Mouse (Mus musculus) left cerebral cortex, postnatal 4 days (tissue): ENCODE measurements around the gene Ppp1r9a. TPM values are rescaled to one million over a fixed set of nuclear protein-coding genes. Genes with fewer than 3 reads are reported as not detected.
A peak's percentile ranks its signal among the peaks of the same experiment; 100 is the strongest.

ENCODE experiments used
- DNase-seq: peaks from one replicate; pipeline ENCODE4 v3.0.0-alpha.2; 2022
- intact Hi-C: fragments of 180-260 bp; cut with DNase I; formaldehyde crosslinking; loops from one replicate; pipeline ENCODE4 v1.15.1; 2025
- total RNA-seq, 2 experiments: library from RNA; stranded (reverse); gene quantifications; 2 replicates each; pipeline ENCODE4 v1.2.3; 2021

Gene Ppp1r9a
- total RNA-seq, 2 experiments from 2014 or later, result 107 to 110 TPM

DNA sequence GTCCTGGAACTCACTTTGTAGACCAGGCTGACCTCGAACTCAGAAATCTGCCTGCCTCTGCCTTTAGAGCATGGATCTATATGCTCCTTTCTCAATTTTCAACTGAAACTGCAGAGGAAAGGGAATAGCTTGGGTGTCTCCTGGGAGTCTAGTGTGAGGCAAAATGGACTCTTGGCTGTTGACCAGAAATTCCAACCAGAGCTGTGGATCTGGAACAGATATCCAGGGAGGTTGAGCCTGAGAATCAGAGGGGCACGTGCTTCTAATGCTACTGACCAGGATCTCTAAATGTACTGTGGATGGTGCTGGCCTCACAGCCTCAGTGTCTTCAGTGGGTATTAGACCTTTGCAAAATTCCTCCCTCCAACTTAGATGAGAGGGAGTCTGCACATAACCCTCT lies 247.2 kb downstream of the Ppp1r9a start:
- intact Hi-C loops, result no loop called here

DNA sequence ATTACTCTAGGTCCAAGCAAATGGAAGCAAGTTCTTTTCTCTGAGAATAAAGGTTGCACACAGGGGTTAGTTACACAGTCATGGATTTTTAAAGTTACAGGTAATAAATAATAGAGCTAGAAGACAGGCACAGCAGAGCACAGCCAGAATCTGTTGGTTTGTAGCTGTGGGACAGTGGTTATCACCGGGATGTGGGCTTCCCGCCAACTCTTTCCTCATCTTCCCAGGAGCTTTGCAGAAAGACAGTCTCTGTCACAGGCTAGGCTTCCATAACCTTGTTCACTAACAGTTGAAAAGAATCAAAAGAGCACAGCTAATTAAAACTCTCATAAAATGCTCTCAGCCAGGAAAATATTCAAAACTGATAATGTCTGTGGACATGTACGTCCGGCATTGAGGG lies 248.5 kb downstream of the Ppp1r9a start:
- intact Hi-C loops, result no loop called here
- no peak for DNase-seq

More for the DNA sequence above, 247.2 kb downstream of the Ppp1r9a start:
- DNase-seq, result no peak

GRCm38 (mm10) chr6:5152185-5152584 lies 249.5 kb downstream of the Ppp1r9a start:
- intact Hi-C loops, result no loop called here
- no peak for DNase-seq

DNA sequence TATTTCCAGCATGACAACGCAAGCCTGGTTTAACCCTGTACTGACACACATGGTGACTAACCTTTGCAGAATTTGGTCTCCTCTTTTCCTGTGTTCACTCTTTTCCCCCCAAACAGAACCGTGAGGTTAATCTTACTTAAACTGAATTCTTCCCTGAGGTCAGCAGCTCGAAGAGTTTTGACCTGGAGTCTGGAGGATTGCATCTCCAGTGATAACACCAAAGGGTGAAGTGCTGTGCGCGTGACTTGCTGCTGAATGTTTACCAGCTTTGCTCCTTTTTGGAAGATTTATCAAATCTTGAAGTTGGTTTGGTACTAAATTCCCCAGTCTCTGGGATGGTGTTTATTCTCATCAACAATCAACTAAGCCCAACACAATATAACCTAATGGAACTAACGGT lies 252.1 kb downstream of the Ppp1r9a start:
- no peak for DNase-seq
- intact Hi-C loops, result no loop called here

- no peak for DNase-seq
- intact Hi-C loops, result no loop called here
Measured at GRCm38 (mm10) chr6:5155313-5155927, 252.7 kb downstream of the Ppp1r9a start.

DNA sequence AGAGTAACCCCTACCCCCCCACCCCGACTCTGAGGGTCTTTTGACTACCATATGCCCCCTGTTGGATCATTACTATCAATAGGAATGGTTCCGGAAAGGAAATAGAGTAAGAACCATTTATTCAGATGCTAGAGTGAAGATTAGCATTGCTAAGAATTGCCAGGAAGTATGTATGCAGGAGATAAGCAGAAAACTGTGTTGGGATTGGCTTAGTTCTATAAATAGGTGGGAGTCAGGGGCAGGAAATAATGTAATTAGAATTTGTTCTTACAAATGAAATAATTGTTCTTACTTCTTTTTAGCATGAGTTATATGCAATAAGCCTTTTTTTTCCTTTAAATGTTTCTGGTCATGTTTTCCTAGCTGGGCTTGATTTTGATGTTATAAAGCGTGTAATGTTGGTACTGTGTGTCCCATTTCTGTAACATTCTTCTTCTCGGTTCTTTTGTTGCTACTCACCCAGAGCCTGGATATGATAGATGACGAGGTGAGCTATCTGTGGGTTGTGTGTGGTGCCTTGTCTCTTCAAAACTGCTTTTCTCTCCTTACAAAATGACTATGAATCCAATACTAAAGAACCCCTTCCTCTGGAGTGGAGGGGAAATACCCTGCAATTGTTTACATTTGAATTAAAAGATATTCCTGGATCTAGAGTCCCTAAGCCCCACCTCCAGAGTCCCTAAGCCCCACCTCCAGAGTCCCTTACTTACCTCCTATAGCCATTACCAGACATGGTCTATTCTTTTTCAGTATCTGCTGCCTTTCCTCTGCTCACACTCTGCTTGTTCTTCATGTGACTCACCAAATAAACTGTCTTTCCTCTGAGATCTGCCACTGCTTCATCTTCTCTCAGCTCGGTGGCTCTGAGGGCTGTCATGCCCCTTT lies 254.1 kb downstream of the Ppp1r9a start:
- intact Hi-C loops, result no loop called here
- no peak for DNase-seq

DNA sequence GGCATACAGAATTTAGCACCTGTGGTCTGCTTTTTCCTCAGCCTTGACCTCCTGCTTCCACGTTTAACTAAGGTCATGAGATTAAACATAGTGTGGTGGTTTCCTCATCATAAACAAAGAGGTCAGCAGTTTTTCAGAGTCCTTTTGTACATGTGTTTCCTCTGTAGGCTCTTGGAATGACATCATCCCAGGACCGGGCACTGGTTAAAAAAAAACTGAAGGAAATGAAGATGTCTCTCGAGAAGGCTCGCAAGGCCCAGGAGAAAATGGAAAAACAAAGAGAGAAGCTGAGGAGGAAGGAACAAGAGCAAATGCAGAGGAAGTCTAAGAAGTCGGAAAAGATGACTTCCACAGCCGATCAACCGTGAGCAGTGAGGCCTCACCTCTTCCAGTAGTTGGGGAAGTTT lies 256.7 kb downstream of the Ppp1r9a start:
- intact Hi-C loops, result no loop called here
- no peak for DNase-seq

- intact Hi-C loops, result no loop called here
- DNase-seq, result no peak
Measured at GRCm38 (mm10) chr6:5162052-5162451, 259.3 kb downstream of the Ppp1r9a start.

GRCm38 (mm10) chr6:5163507-5164144 lies 260.9 kb downstream of the Ppp1r9a start:
- intact Hi-C loops, result no loop called here

DNA sequence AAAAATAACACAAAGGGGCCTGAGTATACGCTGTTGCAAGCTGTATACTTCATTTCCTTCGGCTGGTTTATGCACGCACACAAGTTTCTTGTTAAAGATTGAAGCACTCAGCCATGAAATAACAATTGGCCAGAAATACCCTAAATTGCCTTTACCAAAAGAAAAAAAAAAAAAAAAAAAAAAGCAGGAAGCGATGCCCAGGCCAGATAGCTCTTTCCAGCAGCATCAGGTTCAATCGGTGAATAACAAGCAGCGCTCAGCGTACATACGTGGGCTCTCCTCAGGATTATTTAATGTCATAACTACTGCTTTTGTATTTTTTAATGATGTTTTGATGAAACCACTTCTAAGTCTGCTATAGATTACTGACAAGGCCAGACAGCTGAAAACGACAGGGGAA lies 262.1 kb downstream of the Ppp1r9a start:
- no peak for DNase-seq
- intact Hi-C loops, result no loop called here

More at GRCm38 (mm10) chr6:5163507-5164144, 260.9 kb downstream of the Ppp1r9a start:
- no peak for DNase-seq

DNA sequence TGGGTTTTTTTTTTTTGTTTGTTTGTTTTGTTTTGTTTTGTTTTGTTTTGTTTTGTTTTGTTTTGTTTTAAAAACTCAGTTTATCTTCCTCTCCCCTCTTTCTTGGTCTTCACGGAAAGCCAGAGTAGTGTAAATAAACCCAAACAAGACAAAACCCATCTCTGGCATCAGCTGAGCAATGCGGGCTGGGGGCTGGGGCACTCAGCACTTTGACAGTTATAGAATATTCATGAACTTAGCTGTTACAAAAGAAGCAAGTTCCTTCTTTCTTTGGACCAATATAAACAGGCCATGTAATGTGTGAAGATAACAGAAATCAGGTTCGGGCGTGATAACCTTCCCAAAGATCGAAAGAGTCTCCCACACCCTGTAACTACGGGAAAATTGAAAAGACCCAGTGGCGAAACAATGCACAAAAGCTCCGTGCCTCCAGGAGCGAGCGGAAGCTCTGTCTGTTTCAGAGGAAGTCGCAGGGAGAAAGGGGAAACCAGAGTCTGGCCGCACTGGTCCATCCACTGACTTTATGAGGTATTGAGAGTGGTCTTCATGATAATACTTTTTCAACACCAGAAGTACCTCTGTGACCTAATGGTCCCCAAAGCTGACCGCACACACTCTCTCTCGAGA lies 264.4 kb downstream of the Ppp1r9a start:
- DNase-seq, result no peak
- intact Hi-C loops, result no loop called here

DNA sequence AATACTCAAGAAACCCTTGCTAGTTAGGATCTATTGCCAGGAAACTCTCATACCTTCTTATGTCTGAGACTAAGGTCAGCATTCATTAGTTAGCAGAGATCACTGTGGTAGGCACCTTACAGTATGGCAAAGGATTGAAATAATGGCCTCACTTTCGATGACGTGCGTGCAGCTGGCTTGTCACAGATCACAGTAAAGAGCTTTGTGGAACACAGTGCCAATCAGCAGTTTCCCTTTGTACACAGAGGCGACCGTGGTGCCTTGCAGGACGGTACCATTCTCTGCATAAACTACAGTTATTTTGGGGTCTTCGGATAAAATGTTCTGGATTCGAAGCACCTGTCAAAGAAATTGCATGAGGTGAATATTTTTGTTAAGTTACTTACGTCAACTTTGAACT lies 265.4 kb downstream of the Ppp1r9a start:
- intact Hi-C loops, result no loop called here
- DNase-seq, result no peak

GRCm38 (mm10) chr6:5171418-5171817 lies 268.7 kb downstream of the Ppp1r9a start:
- intact Hi-C loops, result no loop called here

DNA sequence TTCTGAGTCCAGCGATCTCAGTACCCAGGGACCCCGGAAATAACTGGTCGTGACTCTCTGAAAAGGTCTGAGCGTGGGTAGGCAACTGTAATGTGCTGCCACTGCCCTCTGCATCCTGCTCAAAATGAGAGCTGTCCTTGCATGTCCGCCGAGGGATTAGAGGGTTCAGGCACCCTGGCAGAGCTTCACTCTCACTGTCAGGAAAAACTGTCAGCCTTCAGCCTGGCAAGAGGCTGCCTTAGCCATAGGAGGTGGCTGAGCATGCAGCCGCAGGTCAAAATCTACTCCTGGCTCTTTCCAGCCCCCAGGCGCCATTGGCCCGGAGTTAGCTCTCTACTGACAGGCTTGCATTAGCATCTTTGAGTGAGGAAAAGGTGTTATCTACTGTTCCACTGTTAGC lies 269.9 kb downstream of the Ppp1r9a start:
- intact Hi-C loops, result no loop called here
- peak; percentile 38 for DNase-seq

More at GRCm38 (mm10) chr6:5171418-5171817, 268.7 kb downstream of the Ppp1r9a start:
- no peak for DNase-seq

DNA sequence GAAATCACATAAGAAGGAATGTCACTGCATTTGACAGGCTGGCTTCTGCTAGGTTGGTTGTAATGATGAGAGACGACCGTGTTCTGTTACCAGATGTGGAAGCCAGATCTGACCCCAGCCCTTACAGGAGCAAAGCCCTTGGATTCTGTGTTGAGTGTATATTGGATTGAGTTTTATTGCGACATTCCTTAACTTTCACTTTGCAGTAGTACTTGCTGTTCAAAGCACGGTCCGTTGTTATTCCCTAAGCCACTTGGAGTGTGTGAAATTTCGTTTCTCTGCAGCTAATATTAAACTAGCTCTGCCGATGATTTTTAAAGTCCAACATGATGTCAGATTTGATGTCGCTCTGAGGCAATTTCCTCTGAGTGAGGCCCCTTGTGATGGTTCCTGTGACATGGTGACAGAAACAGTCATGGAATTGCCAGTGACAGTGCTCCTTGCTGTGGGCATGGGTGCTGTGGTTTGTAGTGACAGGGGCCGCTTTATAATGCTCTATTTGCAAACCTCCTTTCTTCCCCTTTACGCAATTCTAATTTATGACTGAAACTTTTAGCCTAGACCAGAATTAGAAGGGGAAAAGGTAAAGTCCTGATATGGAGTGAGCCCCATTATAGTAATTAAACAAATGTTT lies 271.6 kb downstream of the Ppp1r9a start:
- intact Hi-C loops, result no loop called here

GRCm38 (mm10) chr6:5177967-5178891 lies 275.5 kb downstream of the Ppp1r9a start:
- intact Hi-C loops, result no loop called here

More for the DNA sequence above, 271.6 kb downstream of the Ppp1r9a start:
- DNase-seq, result no peak

DNA sequence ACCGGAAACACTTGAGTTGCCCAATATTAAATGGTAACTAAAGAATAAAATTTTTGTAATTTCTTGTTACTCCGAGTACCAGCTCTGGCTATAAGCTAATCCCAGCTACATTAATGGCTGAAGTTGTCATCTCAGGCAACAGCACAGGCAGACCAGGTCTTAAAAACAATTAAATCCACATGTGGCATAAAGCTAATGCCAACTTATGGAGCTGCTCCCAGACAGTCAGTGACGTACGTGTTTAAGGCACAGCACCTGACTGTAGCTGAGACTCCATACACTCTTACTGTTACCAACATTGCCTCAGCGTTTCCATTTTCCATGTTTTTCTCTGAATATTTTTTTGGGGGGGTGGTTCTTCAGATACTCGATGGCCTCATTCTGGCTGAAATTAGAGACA lies 276.5 kb downstream of the Ppp1r9a start:
- no peak for DNase-seq
- intact Hi-C loops, result no loop called here

More at GRCm38 (mm10) chr6:5177967-5178891, 275.5 kb downstream of the Ppp1r9a start:
- no peak for DNase-seq

DNA sequence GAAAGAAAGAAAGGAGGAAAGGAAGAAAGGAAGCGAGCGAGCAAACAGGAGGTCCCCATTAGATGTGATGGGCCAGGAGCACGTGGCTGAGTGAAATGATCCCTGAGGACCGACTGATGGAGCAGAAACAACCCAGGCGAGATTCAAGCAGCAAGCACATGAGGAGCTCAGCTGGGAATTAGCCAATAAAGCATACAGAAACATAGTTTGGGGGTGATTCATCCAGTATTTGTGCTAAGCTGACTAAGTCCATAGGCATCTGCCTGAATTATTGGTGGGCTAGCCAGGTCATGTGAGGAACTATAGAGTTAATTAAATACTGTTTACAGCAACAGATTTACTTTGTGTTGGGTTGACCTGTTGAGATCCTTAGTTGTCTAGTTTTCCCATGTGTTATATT lies 277.9 kb downstream of the Ppp1r9a start:
- DNase-seq, result no peak
- intact Hi-C loops, result no loop called here

GRCm38 (mm10) chr6:5186229-5186950 lies 283.7 kb downstream of the Ppp1r9a start:
- DNase-seq, result no peak
- intact Hi-C loops, result no loop called here
